Mouse (Mus musculus): Measurements from ENCODE around the gene Scfd2.

GRCm38 (mm10) chr5:74302331-74302730, 229.2 kb downstream of the Scfd2 start:
- TF ChIP-seq CTCF (IDR thresholded peaks at IDR 0.05; ENCODE audit: extremely low read depth, insufficient read depth, low read length): no peak
- no peak for TF ChIP-seq POLR2A (IDR thresholded peaks at IDR 0.05; ENCODE audit: extremely low read depth, insufficient read depth, low read length)
